Mouse (Mus musculus) limb, embryonic 11.5 days (tissue): ENCODE results near the gene Clpx. TPM values are rescaled to one million over a fixed set of nuclear protein-coding genes. Genes with fewer than 3 reads are reported as not detected.

Experiments used
- polyA plus RNA-seq: library from polyadenylated mRNA; unstranded; fragments of >200 nt; fragmentation: Nextera tagmentation; extraction: Ambion mirVana; gene quantifications from 2 replicates; pipeline ENCODE4 v1.2.1, GENCODE M21; 2014

Clpx gene
- polyA plus RNA-seq, 1 experiment from 2014 or later, result 59.1 TPM

Other genes with a start within 250 kb of the Clpx start
- gene Igdcc4, start 192.8 kb upstream of the Clpx start, polyA plus RNA-seq, result 13.5 and 15.0 TPM in 2 replicates
- gene Igdcc3, start 153.1 kb upstream of the Clpx start, polyA plus RNA-seq, result 44.5 and 46.2 TPM in 2 replicates
- gene Parp16, start 98.9 kb upstream of the Clpx start, polyA plus RNA-seq, result 7.2 and 8.2 TPM in 2 replicates
- 0.11 TPM in 2 replicates for gene Cilp, start 29.1 kb upstream of the Clpx start, polyA plus RNA-seq
- 16.8 and 17.7 TPM in 2 replicates for gene Pdcd7, start 51.8 kb downstream of the Clpx start, polyA plus RNA-seq
- 0.47 and 0.96 TPM in 2 replicates for gene Ubap1l, start 66.8 kb downstream of the Clpx start, polyA plus RNA-seq
- 0.64 and 1.0 TPM in 2 replicates for gene Kbtbd13, start 97.4 kb downstream of the Clpx start, polyA plus RNA-seq
- 7.5 and 9.7 TPM in 2 replicates for gene Rasl12, start 104.2 kb downstream of the Clpx start, polyA plus RNA-seq
- not detected in 2 replicates for gene Slc51b, start 128.7 kb downstream of the Clpx start, polyA plus RNA-seq
- gene Mtfmt, start 141.5 kb downstream of the Clpx start, polyA plus RNA-seq, result 20.1 and 21.1 TPM in 2 replicates
- gene Spg21, start 166.7 kb downstream of the Clpx start, polyA plus RNA-seq, result 114 and 121 TPM in 2 replicates
- gene Ankdd1a, start 225.9 kb downstream of the Clpx start, polyA plus RNA-seq, result not detected in 2 replicates